Mouse (Mus musculus) B cell, adult 2 months (primary cell): ENCODE data around the gene Ap4m1.

ENCODE experiments used
- DNase-seq, 2 experiments: peaks; one replicate each; pipeline ENCODE4 v3.0.0; 2022

The Ap4m1 gene

GRCm38 (mm10) chr5:138171695-138172491 is at the start of gene Ap4m1, which contains the start of gene Mcm7:
TSS of gene Ap4m1 (plus strand) at chr5:138172002.
TSS of gene Mcm7 (minus strand) at chr5:138172422.
- peak; percentile 90 to 93 for DNase-seq

- DNase-seq, result no peak
Observed at GRCm38 (mm10) chr5:138132425-138133064, 39.3 kb upstream of the Ap4m1 start.

- no peak for DNase-seq
Observed at GRCm38 (mm10) chr5:138137257-138137656, 34.5 kb upstream of the Ap4m1 start.

GRCm38 (mm10) chr5:138137935-138138549 is 33.8 kb upstream of the Ap4m1 start:
- DNase-seq, result peak; percentile 43 to 44

- no peak for DNase-seq
Observed at GRCm38 (mm10) chr5:138138585-138138984, 33.2 kb upstream of the Ap4m1 start.

GRCm38 (mm10) chr5:138154390-138154789 is 17.4 kb upstream of the Ap4m1 start:
- DNase-seq, result no peak

GRCm38 (mm10) chr5:138155443-138155976 is 16.3 kb upstream of the Ap4m1 start, which contains the start of gene Zfp113:
TSS of gene Zfp113 (minus strand) at chr5:138155744.
- peak; percentile 82 to 87 for DNase-seq

- DNase-seq, result no peak
Observed at GRCm38 (mm10) chr5:138160224-138160762, 11.5 kb upstream of the Ap4m1 start.

GRCm38 (mm10) chr5:138160842-138161665 is 10.7 kb upstream of the Ap4m1 start, which contains the start of gene Cops6:
TSS of gene Cops6 (plus strand) at chr5:138161071.
- peak; percentile 97 for DNase-seq

- DNase-seq, result no peak
Observed at GRCm38 (mm10) chr5:138163046-138163445, 8.8 kb upstream of the Ap4m1 start.

- DNase-seq, result no peak
Observed at GRCm38 (mm10) chr5:138163610-138164009, 8.2 kb upstream of the Ap4m1 start.

GRCm38 (mm10) chr5:138165594-138165993 is 6.2 kb upstream of the Ap4m1 start:
- no peak for DNase-seq

GRCm38 (mm10) chr5:138170936-138171561 is 753 bp upstream of the Ap4m1 start:
- peak; percentile 90 to 93 for DNase-seq

- DNase-seq, result no peak
Observed at GRCm38 (mm10) chr5:138173217-138173616, 1.4 kb downstream of the Ap4m1 start.

GRCm38 (mm10) chr5:138186950-138187638 is 15.3 kb downstream of the Ap4m1 start, which contains the start of the genes Taf6 and Cnpy4:
TSS of gene Taf6 (minus strand) at chr5:138187451.
TSS of gene Cnpy4 (plus strand) at chr5:138187485.
- DNase-seq, result peak; percentile 86

- peak; percentile 72 to 74 for DNase-seq
Observed at GRCm38 (mm10) chr5:138187661-138188306, 16.0 kb downstream of the Ap4m1 start.

GRCm38 (mm10) chr5:138193771-138194727 is 22.2 kb downstream of the Ap4m1 start, which contains the start of gene Mblac1:
TSS of gene Mblac1 (plus strand) at chr5:138194314.
- DNase-seq, result peak; percentile 79

GRCm38 (mm10) chr5:138194755-138195345 is 23.0 kb downstream of the Ap4m1 start:
- peak in 1 of 2 experiments; percentile 17 for DNase-seq
